ENCODE assay signal across 19 mouse cellular contexts in the genomic region with DNA sequence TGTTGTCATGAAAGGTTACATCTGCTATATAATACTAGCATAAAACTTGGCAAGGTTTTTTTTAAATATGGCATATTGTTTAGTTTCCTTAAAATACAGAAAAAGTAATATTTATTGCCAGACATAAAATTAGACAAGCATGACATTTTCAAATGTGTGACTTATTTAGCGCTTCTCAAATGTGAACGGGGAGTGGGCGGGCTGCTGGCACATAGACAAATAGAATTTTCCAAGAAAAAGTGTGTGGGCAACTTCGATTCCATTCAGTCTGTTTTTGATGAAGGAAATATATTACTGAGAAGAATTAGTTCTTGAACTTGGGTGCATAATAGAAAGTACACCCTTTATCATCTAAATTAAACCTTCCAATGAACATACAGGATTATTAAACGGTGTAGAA.
DNase-seq lines count a peak whose midpoint lies in the region; ATAC-seq and TF ChIP-seq lines count a peak whose summit lies in the region.
"Had no signal": no experiment of that assay in that cellular context is flagged by ENCODE, and none has a peak within 500 bp of the region (broad histone marks: within the 10 kb centered on the region; RNA-seq: fewer than 3 reads in every experiment).

No protein-coding gene starts in this region.

- no peak overlapping the region for H3K4me2 ChIP-seq in liver, postnatal 0 days (ENCODE audit: low read depth, low read length)
- H3K4me2 ChIP-seq: hindbrain, embryonic 14.5 days; intestine, embryonic 15.5 days; limb, embryonic 13.5 days had no signal

- no peak for ATAC-seq in liver, postnatal 0 days
- ATAC-seq: activated CD4-positive, CD25-positive, alpha-beta regulatory T cell, adult 4 months; forebrain, embryonic 14.5 days; Patski had no signal

- TF ChIP-seq EP300 in liver, postnatal 0 days (IDR thresholded peaks at IDR 0.05; ENCODE audit: low read depth), result no peak

- no peaks in the 10 kb centered on the region for H3K27me3 ChIP-seq in liver, postnatal 0 days (ENCODE audit: insufficient read depth, low read length)
- H3K27me3 ChIP-seq: intestine, embryonic 15.5 days had no signal

- TF ChIP-seq CTCF in liver, postnatal 0 days (IDR thresholded peaks at IDR 0.05; ENCODE audit: low read depth), result no peak

- no peak overlapping the region for H3K27ac ChIP-seq in liver, postnatal 0 days (ENCODE audit: low read depth)
- H3K27ac ChIP-seq: hindbrain, embryonic 14.5 days; intestine, embryonic 15.5 days; limb, embryonic 13.5 days; liver, embryonic 14.5 days; midbrain, embryonic 10.5 days had no signal

- no peaks in the 10 kb centered on the region for H3K9me3 ChIP-seq in liver, postnatal 0 days (ENCODE audit: low read length)
- H3K9me3 ChIP-seq: intestine, embryonic 15.5 days; limb, embryonic 13.5 days; midbrain, embryonic 10.5 days had no signal

- H3K4me1 ChIP-seq in liver, postnatal 0 days (ENCODE audit: insufficient read depth), result 0 out of 2 replicates have a peak, but pooled peaks cover 4% of the 10 kb centered on the region
- H3K4me1 ChIP-seq: intestine, embryonic 15.5 days had no signal

- DNase-seq in brain, adult 2 months (ENCODE audit: low read depth, low spot score), result peak; percentile 69
- peak; percentile 17 to 19 for DNase-seq in frontal cortex, postnatal 25 days (ENCODE audit: low spot score in 2 of 2)
- DNase-seq in layer of hippocampus, postnatal 10 days (ENCODE audit: low spot score in 2 of 2), result peak; percentile 43 to 48
- DNase-seq in right cerebral cortex, postnatal 10 days (ENCODE audit: low spot score in 2 of 2), result peak; percentile 73 to 74
- DNase-seq in liver, postnatal 0 days, result no peak
- DNase-seq in adrenal gland, postnatal 10 days, result no peak
- DNase-seq in yolk sac, embryonic 10.5 days (ENCODE audit: low spot score), result no peak
- DNase-seq: cerebellum, postnatal 14 days; gastrocnemius, postnatal 14 days; heart, postnatal 10 days; lung, postnatal 14 days had no signal

- H3K36me3 ChIP-seq in liver, postnatal 0 days (replicated peaks; ENCODE audit: insufficient read depth, low read length), result no peaks in the 10 kb centered on the region
- H3K36me3 ChIP-seq: intestine, embryonic 15.5 days; limb, embryonic 13.5 days; midbrain, embryonic 10.5 days had no signal

- H3K4me3 ChIP-seq in liver, postnatal 0 days (ENCODE audit: low read depth, low read length), result no peak overlapping the region
- H3K4me3 ChIP-seq: intestine, embryonic 15.5 days; limb, embryonic 13.5 days; midbrain, embryonic 10.5 days had no signal

- no peak overlapping the region for H3K9ac ChIP-seq in liver, postnatal 0 days (replicated peaks)
- H3K9ac ChIP-seq: hindbrain, embryonic 14.5 days; intestine, embryonic 15.5 days; limb, embryonic 13.5 days; liver, embryonic 14.5 days had no signal

- WGBS in liver, postnatal 0 days (ENCODE audit: insufficient replicate concordance), result 72% methylated on average over 5 of the region's 5 CpGs

Comparison
In these comparisons a context has a peak if more than half of its experiments do, and no peak if none do; other contexts are left out.
1. DNase-seq: peak in brain, adult 2 months (single experiment), frontal cortex, postnatal 25 days (2 of 2), layer of hippocampus, postnatal 10 days (2 of 2) and right cerebral cortex, postnatal 10 days (2 of 2); none in liver, postnatal 0 days (single experiment), adrenal gland, postnatal 10 days (single experiment) and yolk sac, embryonic 10.5 days (single experiment).